Mouse (Mus musculus): ENCODE results near the gene Qdpr.

GRCm38 (mm10) chr5:45424021-45424886, 25.8 kb downstream of the Qdpr start:
- TF ChIP-seq CTCF (IDR thresholded peaks at IDR 0.05) (peak; percentile 87), POLR2A (IDR thresholded peaks at IDR 0.05; ENCODE audit: insufficient read depth, low read depth, low read length) (no peak), EP300 (IDR thresholded peaks at IDR 0.05; ENCODE audit: insufficient read depth, low read depth, low read length) (no peak)

Measured in heart, adult 2 months (tissue).